Mouse (Mus musculus): Measurements from ENCODE around the gene Mia. TPM values are rescaled to one million over a fixed set of nuclear protein-coding genes. Genes with fewer than 3 reads are reported as not detected.
A peak's percentile ranks its signal among the peaks of the same experiment; 100 is the strongest.

Mia gene
- polyA plus RNA-seq, 1 experiment from 2014 or later = not detected

GRCm38 (mm10) chr7:27174496-27174895, 6.5 kb downstream of the Mia start:
- no peak for ATAC-seq
- ChIA-PET POLR2A (no interaction called here), CTCF (no interaction called here)
- in situ Hi-C loops (cut with MboI; ENCODE audit: low pct_unique_long_range_greater_than_20kb) = no loop called here
- H3K27me3 ChIP-seq = no peaks in the 10 kb centered on the region
- DNase-seq (ENCODE audit: low read depth, low spot score) = no peak
- no peak for TF ChIP-seq CTCF (IDR thresholded peaks at IDR 0.05)

GRCm38 (mm10) chr7:27170981-27171380, 10.0 kb downstream of the Mia start:
- TF ChIP-seq CTCF (IDR thresholded peaks at IDR 0.05) = no peak
- no peak for DNase-seq (ENCODE audit: low read depth, low spot score)
- ATAC-seq = no peak
- no peaks in the 10 kb centered on the region for H3K27me3 ChIP-seq
- POLR2A ChIA-PET = no interaction called here
- CTCF ChIA-PET = no interaction called here
- in situ Hi-C loops (cut with MboI; ENCODE audit: low pct_unique_long_range_greater_than_20kb) = no loop called here

GRCm38 (mm10) chr7:27168371-27168770, 12.6 kb downstream of the Mia start:
- ChIA-PET CTCF (interaction anchor here (0.8 kb wide), 1 partner anchor 26 kb away, joined by 3 read pairs; no protein-coding TSS in a partner anchor), POLR2A (no interaction called here)
- in situ Hi-C loops (cut with MboI; ENCODE audit: low pct_unique_long_range_greater_than_20kb) = no loop called here
- no peaks in the 10 kb centered on the region for H3K27me3 ChIP-seq
- no peak for ATAC-seq
- no peak for TF ChIP-seq CTCF (IDR thresholded peaks at IDR 0.05)
- DNase-seq (ENCODE audit: low read depth, low spot score) = no peak

GRCm38 (mm10) chr7:27167475-27168094, 13.4 kb downstream of the Mia start:
- no peaks in the 10 kb centered on the region for H3K27me3 ChIP-seq
- POLR2A ChIA-PET = interaction anchor here (1.3 to 1.7 kb wide), 2 partner anchors 12 to 58 kb away, joined by 5 to 6 read pairs; no protein-coding TSS in a partner anchor
- CTCF ChIA-PET = interaction anchor here (0.8 kb wide), 1 partner anchor 17 kb away, joined by 3 read pairs; no protein-coding TSS in a partner anchor
- in situ Hi-C loops (cut with MboI; ENCODE audit: low pct_unique_long_range_greater_than_20kb) = no loop called here
- ATAC-seq (no peak), DNase-seq (ENCODE audit: low read depth, low spot score) (no peak)
- TF ChIP-seq CTCF (IDR thresholded peaks at IDR 0.05) = no peak

- ATAC-seq (peak; percentile 65), DNase-seq (ENCODE audit: low read depth, low spot score) (peak; percentile 71)
- no peak for TF ChIP-seq CTCF (IDR thresholded peaks at IDR 0.05)
- ChIA-PET CTCF (interaction anchor here (0.8 kb wide), 1 partner anchor 16 kb away, joined by 3 read pairs; no protein-coding TSS in a partner anchor), POLR2A (interaction anchor here (1.3 to 1.7 kb wide), 2 partner anchors 13 to 58 kb away, joined by 5 to 6 read pairs; no protein-coding TSS in a partner anchor)
- in situ Hi-C loops (cut with MboI; ENCODE audit: low pct_unique_long_range_greater_than_20kb) = no loop called here
- H3K27me3 ChIP-seq = no peaks in the 10 kb centered on the region
Measured at GRCm38 (mm10) chr7:27166614-27167474, 14.1 kb downstream of the Mia start, which contains the start of gene Egln2. TSS of gene Egln2 (minus strand) at chr7:27166802.

- in situ Hi-C loops (cut with MboI; ENCODE audit: low pct_unique_long_range_greater_than_20kb) = no loop called here
- no peak for TF ChIP-seq CTCF (IDR thresholded peaks at IDR 0.05)
- CTCF ChIA-PET = no interaction called here
Measured at GRCm38 (mm10) chr7:27166229-27166613, 14.7 kb downstream of the Mia start.

GRCm38 (mm10) chr7:27165696-27166095, 15.3 kb downstream of the Mia start:
- ChIA-PET CTCF (interaction anchor here (0.7 kb wide), 1 partner anchor 12 kb away, joined by 3 read pairs; no protein-coding TSS in a partner anchor), POLR2A (no interaction called here)
- DNase-seq (ENCODE audit: low read depth, low spot score) (no peak), ATAC-seq (no peak)
- no peaks in the 10 kb centered on the region for H3K27me3 ChIP-seq
- TF ChIP-seq CTCF (IDR thresholded peaks at IDR 0.05) = no peak
- in situ Hi-C loops (cut with MboI; ENCODE audit: low pct_unique_long_range_greater_than_20kb) = no loop called here

More at GRCm38 (mm10) chr7:27166229-27166613, 14.7 kb downstream of the Mia start:
- no peaks in the 10 kb centered on the region for H3K27me3 ChIP-seq
- ATAC-seq = peak; percentile 44
- no peak for DNase-seq (ENCODE audit: low read depth, low spot score)
- POLR2A ChIA-PET = interaction anchor here (1.3 to 1.7 kb wide), 2 partner anchors 13 to 59 kb away, joined by 5 to 6 read pairs; no protein-coding TSS in a partner anchor

GRCm38 (mm10) chr7:27165007-27165655, 15.8 kb downstream of the Mia start:
- ATAC-seq (no peak), DNase-seq (ENCODE audit: low read depth, low spot score) (no peak)
- H3K27me3 ChIP-seq = no peaks in the 10 kb centered on the region
- TF ChIP-seq CTCF (IDR thresholded peaks at IDR 0.05) = no peak
- ChIA-PET POLR2A (no interaction called here), CTCF (interaction anchor here (0.7 kb wide), 1 partner anchor 13 kb away, joined by 3 read pairs; no protein-coding TSS in a partner anchor)
- in situ Hi-C loops (cut with MboI; ENCODE audit: low pct_unique_long_range_greater_than_20kb) = no loop called here

- ATAC-seq (no peak), DNase-seq (ENCODE audit: low read depth, low spot score) (no peak)
- no peak for TF ChIP-seq CTCF (IDR thresholded peaks at IDR 0.05)
- CTCF ChIA-PET = no interaction called here
- no peaks in the 10 kb centered on the region for H3K27me3 ChIP-seq
- POLR2A ChIA-PET = no interaction called here
- in situ Hi-C loops (cut with MboI; ENCODE audit: low pct_unique_long_range_greater_than_20kb) = no loop called here
Measured at GRCm38 (mm10) chr7:27164112-27164947, 16.6 kb downstream of the Mia start.

GRCm38 (mm10) chr7:27163450-27163805, 17.5 kb downstream of the Mia start:
- ChIA-PET POLR2A (interaction anchor here (1.1 kb wide), 1 partner anchor 65 kb away, joined by 4 read pairs; the partner anchor contains the start of gene Itpkc), CTCF (interaction anchor here (0.8 to 1.0 kb wide), 2 partner anchors 9 to 16 kb away, joined by 3 read pairs; no protein-coding TSS in a partner anchor)
- ATAC-seq (no peak), DNase-seq (ENCODE audit: low read depth, low spot score) (no peak)
- no peak for TF ChIP-seq CTCF (IDR thresholded peaks at IDR 0.05)
- H3K27me3 ChIP-seq = no peaks in the 10 kb centered on the region
- in situ Hi-C loops (cut with MboI; ENCODE audit: low pct_unique_long_range_greater_than_20kb) = no loop called here
